Mouse (Mus musculus) CD4-positive naive resting alpha-beta T cell, adult 76 days (primary cell): Measurements from ENCODE around the gene Gm10181. TPM values are rescaled to one million over a fixed set of nuclear protein-coding genes. Genes with fewer than 3 reads are reported as not detected.

ENCODE experiments used
- total RNA-seq: library from RNA; stranded (reverse); gene quantifications from one replicate; pipeline ENCODE4 v1.2.4, GENCODE M21; 2023

Gm10181 gene
- not detected for total RNA-seq

DNA sequence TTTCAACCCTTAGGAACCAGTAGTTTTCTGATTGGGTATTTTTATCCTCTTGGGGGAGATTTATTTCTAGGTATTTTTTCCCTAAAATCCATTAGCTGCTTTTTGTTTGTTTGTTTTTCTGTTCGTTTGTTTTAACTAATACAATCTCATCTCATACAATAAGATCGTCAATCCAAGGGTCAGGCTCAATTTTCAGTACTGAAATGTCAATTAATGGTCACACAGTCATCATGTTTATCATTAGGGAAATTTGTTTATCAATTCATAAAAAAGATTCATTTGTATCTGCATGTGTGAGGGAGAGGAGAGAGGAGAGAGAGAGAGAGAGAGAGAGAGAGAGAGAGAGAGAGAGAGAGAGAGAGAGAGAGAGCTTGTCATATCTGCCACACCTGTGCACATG is at the start of gene Gm10181:
Gene Gm10181 (plus strand): TSS at position 301 of the 400 bp plus-strand sequence.

Other genes with a start within 250 kb of the Gm10181 start
- 90.0 TPM for gene Herpud2, start 62.4 kb downstream of the Gm10181 start, total RNA-seq
- gene Sept7, start 163.0 kb downstream of the Gm10181 start, total RNA-seq = 185 TPM